Mouse (Mus musculus) brain, adult 2 months (tissue): ENCODE data around the gene 0610037L13Rik.
A peak's percentile ranks its signal among the peaks of the same experiment; 100 is the strongest.

Source experiments
- DNase-seq: peaks from one replicate; pipeline ENCODE4 v3.0.0; 2011; ENCODE audit warnings: low read depth, low spot score

The 0610037L13Rik gene

DNA sequence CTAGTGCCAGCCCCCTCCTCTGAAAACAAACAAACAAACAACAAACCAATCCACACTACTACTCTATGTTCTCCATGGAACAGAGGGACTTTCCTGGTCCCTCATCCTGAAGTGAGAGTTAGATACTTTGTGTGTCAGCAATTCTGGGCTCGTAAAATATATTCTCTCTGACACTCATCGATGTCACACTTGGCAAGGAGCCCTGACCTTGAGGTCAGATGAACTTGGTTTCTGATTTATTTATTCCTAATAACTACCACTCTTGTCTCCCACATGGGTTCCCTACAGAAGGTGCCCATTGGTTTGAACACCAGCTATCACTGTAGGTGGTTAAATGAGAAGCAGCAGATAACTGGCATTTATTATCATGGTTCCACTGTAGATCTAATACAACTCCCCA, 30.7 kb downstream of the 0610037L13Rik start:
- DNase-seq: no peak

DNA sequence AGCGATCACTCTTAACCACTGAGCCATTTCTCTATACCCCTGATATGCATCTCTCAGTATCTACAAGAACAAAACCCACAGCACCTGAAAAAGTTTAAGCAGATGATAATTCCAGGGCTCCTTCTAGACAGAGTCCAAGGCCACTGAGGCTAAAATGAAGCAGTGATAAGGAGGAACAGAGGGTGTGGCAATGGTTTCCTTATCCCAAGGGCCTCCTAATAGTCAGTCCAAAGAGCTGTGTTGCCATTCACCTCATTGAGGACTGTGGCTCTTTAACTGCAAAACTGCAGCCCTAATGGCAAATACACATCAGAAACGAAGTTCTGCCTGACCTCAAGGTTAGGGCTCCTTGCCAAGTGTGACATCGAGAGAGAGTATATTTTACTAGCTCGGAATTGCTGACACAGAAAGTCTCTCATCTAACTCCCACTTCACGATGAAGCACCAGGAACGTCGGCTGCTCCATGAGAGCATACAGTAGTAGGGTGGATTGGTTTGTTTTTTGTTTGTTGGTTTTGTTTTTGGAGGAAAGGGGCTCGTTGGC, 31.6 kb downstream of the 0610037L13Rik start:
- no peak for DNase-seq

DNA sequence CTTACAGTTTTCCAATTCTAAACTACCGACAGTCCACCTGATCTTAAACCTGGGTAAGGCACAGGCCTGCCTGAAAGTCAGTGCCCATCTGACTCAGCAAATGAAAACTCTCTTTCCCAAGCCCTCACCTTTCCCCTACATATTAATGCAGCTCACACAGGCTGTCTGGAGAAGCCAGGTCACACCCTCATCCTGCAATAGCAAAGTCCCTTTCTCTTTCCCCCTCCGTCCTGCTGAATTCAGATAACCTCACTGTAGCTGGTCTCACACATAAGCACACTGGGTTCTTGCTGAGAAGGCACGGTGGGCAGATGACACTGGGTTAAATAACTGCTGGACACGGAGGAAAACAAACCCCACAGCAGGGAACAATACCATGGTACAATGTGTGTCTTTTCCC, 32.3 kb downstream of the 0610037L13Rik start:
- DNase-seq: no peak

DNA sequence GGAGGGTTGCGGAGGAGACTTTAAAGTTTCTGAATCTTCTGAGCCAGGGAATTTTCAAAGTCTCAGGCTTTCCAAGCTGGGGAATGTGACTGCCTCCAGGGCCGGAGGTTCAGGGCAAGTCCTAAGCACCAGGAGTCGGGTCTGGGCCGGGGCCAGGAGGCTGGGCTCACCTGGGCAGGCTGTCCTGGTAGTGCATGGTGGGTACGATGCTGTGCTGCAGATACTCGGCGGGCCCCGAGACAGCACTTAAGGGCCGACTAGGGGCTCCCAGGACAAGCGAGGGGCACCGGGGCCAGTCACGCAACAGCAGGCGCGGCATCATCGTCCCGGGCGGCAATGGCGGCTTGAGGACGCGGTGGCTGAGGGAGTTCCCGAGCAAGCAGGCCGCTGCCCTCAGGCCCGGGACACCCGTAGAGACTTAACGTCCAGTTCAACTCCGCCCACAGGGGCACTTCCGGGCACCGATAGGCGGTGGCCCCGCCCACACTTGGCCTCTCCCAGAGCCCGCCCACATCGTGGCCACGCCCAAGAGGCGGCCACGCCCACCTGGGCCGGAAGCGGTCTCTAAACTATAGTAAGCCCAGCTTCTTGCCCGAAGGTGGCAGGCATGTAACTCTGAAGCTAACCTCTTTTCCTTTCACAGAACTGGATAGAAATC, 33.7 kb downstream of the 0610037L13Rik start, which contains the start of gene Cpt2:
TSS of gene Cpt2 (minus strand) at position 466 of the 658 bp plus-strand sequence.
- peak; percentile 90 for DNase-seq

GRCm38 (mm10) chr4:107923803-107924194, 34.2 kb downstream of the 0610037L13Rik start:
- DNase-seq: no peak

DNA sequence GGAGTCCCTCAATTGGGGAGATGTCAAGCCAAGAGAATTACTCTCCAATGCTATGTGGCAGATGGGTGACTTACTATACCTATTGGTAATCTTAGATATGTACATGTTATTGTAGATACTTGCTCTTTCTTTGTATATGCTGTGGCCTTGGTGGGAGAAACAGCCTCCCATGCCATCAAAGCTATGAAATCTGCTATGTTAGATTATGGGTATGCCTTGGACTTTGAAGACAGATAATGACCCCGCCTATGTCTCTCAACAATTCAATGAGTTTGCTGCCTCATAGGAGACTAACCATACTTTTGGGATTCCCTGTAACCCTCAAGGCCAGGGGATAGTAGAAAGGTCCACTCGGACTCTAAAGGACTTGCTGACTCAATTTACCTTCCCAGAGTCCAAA, 38.7 kb downstream of the 0610037L13Rik start:
- no peak for DNase-seq

- no peak for DNase-seq
Measured at GRCm38 (mm10) chr4:107928726-107929125, 39.1 kb downstream of the 0610037L13Rik start.

GRCm38 (mm10) chr4:107931453-107931852, 41.8 kb downstream of the 0610037L13Rik start:
- DNase-seq: no peak

DNA sequence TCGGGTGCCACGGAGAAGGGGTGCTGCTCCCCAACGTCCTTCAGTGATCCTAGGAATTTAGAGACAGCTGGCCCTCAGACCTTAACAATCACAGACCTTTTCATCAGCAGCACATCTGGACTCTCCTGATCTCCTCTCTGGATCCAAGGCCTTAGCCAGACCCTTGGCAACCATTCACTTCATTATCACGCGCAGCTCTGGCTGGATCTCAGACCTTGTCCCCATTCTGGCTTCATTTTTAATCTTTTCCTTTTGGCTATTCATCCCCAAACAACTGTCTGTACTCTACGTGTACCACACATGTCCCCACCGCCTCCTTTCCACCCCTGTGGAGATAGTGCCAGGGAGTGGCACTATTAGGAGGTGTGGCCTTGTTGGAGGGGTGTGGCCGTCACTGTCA, 43.6 kb downstream of the 0610037L13Rik start:
- DNase-seq: no peak

DNA sequence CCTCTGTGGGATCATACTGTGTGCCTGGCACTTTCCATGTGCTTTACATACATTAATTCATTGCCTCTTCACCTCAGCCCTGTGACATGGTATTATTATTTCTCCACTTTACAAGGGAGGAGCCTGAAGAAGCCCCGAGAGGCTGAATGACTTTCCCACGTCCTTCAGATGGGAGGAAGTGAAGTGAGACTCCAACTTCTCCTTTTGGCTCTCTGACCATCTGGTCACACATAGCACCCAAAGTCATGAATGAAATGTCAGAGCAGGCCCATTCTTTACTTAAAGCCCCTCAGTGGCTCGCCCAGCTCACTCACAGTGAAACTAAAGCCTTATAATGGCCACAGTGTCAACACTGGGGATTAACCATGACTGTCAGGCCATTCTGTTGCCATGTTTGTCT, 45.6 kb downstream of the 0610037L13Rik start:
- no peak for DNase-seq

DNA sequence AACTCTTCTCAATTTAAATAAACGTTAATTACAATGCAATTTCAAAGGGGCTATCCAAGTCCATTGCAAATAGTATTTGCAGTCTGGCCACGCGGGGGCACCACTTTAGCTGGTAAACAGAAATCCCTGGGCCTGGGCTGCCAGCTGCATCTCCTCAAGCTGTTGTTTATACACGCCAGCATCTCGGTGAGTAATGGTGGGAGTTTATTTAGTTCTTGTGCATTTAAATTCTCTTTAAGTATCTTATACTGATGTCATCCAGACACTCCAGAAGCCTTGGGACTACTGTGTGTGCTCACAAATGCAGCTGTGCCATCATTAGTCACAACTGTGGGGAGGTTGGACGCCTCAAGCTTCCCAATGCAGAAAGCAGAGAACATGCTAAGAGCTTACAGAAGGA, 47.7 kb downstream of the 0610037L13Rik start:
- DNase-seq: peak; percentile 93

- peak; percentile 31 for DNase-seq
Measured at GRCm38 (mm10) chr4:107938124-107938523, 48.5 kb downstream of the 0610037L13Rik start.

- no peak for DNase-seq
Measured at GRCm38 (mm10) chr4:107942741-107943140, 53.1 kb downstream of the 0610037L13Rik start.

- peak; percentile 55 for DNase-seq
Measured at GRCm38 (mm10) chr4:107944141-107944540, 54.5 kb downstream of the 0610037L13Rik start.
